9 mouse cellular contexts compared by ENCODE assay signal in the genomic region with DNA sequence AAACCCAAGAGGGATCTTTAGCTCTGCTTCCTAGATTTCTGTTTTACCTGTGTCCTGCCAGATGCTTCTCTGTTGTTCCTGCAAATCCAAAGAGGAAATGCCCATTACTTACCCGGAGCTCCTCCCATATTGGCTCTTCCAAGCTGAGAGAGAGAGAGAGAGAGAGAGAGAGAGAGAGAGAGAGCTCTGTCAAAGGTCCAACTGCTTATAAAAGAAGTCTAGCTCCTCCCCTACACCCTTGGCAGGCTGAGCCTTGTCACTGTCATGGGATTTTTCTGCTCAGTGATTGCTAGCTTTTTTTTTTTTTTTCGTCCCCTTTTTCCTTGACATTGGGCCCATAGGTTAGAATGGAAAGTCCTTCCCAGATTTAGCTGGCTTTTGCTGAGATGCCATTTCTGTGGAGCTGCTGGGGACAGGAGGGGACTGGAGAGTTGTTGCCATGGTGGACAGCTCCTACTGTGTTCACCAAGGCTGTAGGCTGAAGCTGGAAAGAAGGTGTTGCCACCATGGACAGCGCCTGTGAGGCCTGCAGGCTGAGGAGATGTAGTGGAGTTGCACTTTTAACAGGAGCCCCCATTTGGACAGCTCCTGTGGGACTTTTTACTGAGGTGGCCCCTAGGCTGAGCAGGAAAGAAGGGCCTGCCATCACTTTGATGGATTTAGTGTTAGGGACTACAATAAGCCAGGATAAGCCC. TPM values are rescaled to one million over a fixed set of nuclear protein-coding genes. Genes with fewer than 3 reads are reported as not detected.
DNase-seq lines count a peak whose midpoint lies in the region; ATAC-seq and TF ChIP-seq lines count a peak whose summit lies in the region.
"Had no signal": no experiment of that assay in that cellular context is flagged by ENCODE, and none has a peak within 500 bp of the region (broad histone marks: within the 10 kb centered on the region; RNA-seq: fewer than 3 reads in every experiment).

No protein-coding gene starts in this region.

- 26% methylated on average over 3 of the region's 3 CpGs for WGBS in kidney, adult 2 months
- WGBS in hindbrain, embryonic 16.5 days = 31% methylated on average over 3 of the region's 3 CpGs

- no peak overlapping the region for H3K4me2 ChIP-seq in hindbrain, embryonic 16.5 days (ENCODE audit: low read length)
- H3K4me2 ChIP-seq: midbrain, embryonic 12.5 days had no signal

- H3K9me3 ChIP-seq in hindbrain, embryonic 16.5 days (ENCODE audit: control insufficient read depth, low read length) = no peaks in the 10 kb centered on the region
- H3K9me3 ChIP-seq: midbrain, embryonic 12.5 days had no signal

- no peak overlapping the region for H3K9ac ChIP-seq in hindbrain, embryonic 16.5 days (ENCODE audit: low read depth, low read length)
- H3K9ac ChIP-seq: midbrain, embryonic 12.5 days had no signal

- H3K27ac ChIP-seq in kidney, adult 2 months (ENCODE audit: insufficient read depth, low read depth, low read length) = no peak overlapping the region
- no peak overlapping the region for H3K27ac ChIP-seq in hindbrain, embryonic 16.5 days (ENCODE audit: low read depth, low read length)
- H3K27ac ChIP-seq: midbrain, embryonic 12.5 days had no signal

- no peak for TF ChIP-seq CTCF in kidney, adult 2 months (conservative IDR thresholded peaks at IDR 0.05; ENCODE audit: insufficient read depth, insufficient read length, low read depth, low read length)

- no peaks in the 10 kb centered on the region for H3K4me1 ChIP-seq in kidney, adult 2 months (ENCODE audit: control insufficient read depth, insufficient read depth, low read length)
- H3K4me1 ChIP-seq in hindbrain, embryonic 16.5 days (ENCODE audit: control insufficient read depth, insufficient read depth, low read depth, low read length) = no peaks in the 10 kb centered on the region

- no peaks in the 10 kb centered on the region for H3K27me3 ChIP-seq in kidney, adult 2 months (replicated peaks; ENCODE audit: control insufficient read depth, insufficient read depth, low read length)
- H3K27me3 ChIP-seq in hindbrain, embryonic 16.5 days (replicated peaks; ENCODE audit: control insufficient read depth, insufficient read depth, low read length) = no peaks in the 10 kb centered on the region

- no peaks in the 10 kb centered on the region for H3K36me3 ChIP-seq in kidney, adult 2 months (ENCODE audit: control insufficient read depth, insufficient read depth, low read length)
- H3K36me3 ChIP-seq in hindbrain, embryonic 16.5 days (ENCODE audit: control insufficient read depth, insufficient read depth, low read length) = peaks cover 2% of the 10 kb centered on the region; the same call in 1 of the 2 replicates
- H3K36me3 ChIP-seq: midbrain, embryonic 12.5 days had no signal

- H3K4me3 ChIP-seq in kidney, adult 2 months (ENCODE audit: insufficient read depth, low read depth, low read length) = no peak overlapping the region
- no peak overlapping the region for H3K4me3 ChIP-seq in hindbrain, embryonic 16.5 days (ENCODE audit: low read length)
- H3K4me3 ChIP-seq: midbrain, embryonic 12.5 days had no signal

- peak; percentile 32 for DNase-seq in kidney, adult 9 months
- no peak for DNase-seq in kidney, adult 2 months
- peak; percentile 83 for DNase-seq in ZHBTc4 (ENCODE audit: low read depth, low spot score)
- peak; percentile 78 for DNase-seq in induced T-regulatory cell, adult 2 months (ENCODE audit: low read depth)
- peak; percentile 16 for DNase-seq in spleen, adult 12 weeks (ENCODE audit: low spot score)
- DNase-seq in cerebellum, adult 8-10 months = no peak
- no peak for DNase-seq in retina, postnatal 1 day

- no peak for TF ChIP-seq POLR2A in kidney, adult 2 months (IDR thresholded peaks at IDR 0.05; ENCODE audit: low read depth, low read length)

- ATAC-seq in hindbrain, embryonic 16.5 days = no peak

RNA-seq across cellular contexts. Expression of a gene that starts 7.3 kb away (rescaled TPM):
- polyA plus RNA-seq in kidney, adult 2 months (2012; rRNA removed) = 340 and 351 TPM in 2 replicates
- polyA plus RNA-seq in hindbrain, embryonic 16.5 days (2015; fragmentation: Nextera tagmentation; extraction: Ambion mirVana) = 125 and 134 TPM in 2 replicates

RNA-seq across cellular contexts. Expression of a gene that starts 28.3 kb away (rescaled TPM):
- polyA plus RNA-seq in kidney, adult 2 months (2012; rRNA removed) = 203 and 206 TPM in 2 replicates
- 331 and 355 TPM in 2 replicates for polyA plus RNA-seq in hindbrain, embryonic 16.5 days (2015; fragmentation: Nextera tagmentation; extraction: Ambion mirVana)

RNA-seq across cellular contexts. Expression of a gene that starts 34.2 kb away (rescaled TPM):
- polyA plus RNA-seq in kidney, adult 2 months (2012; rRNA removed) = 11.5 and 11.7 TPM in 2 replicates
- 9.8 and 10.1 TPM in 2 replicates for polyA plus RNA-seq in hindbrain, embryonic 16.5 days (2015; fragmentation: Nextera tagmentation; extraction: Ambion mirVana)

RNA-seq across cellular contexts. Expression of a gene that starts 36.3 kb away (rescaled TPM):
- 6.6 and 6.7 TPM in 2 replicates for polyA plus RNA-seq in kidney, adult 2 months (2012; rRNA removed)
- polyA plus RNA-seq in hindbrain, embryonic 16.5 days (2015; fragmentation: Nextera tagmentation; extraction: Ambion mirVana) = 140 and 151 TPM in 2 replicates

RNA-seq across cellular contexts. Expression of a gene that starts 49.2 kb away (rescaled TPM):
- polyA plus RNA-seq in kidney, adult 2 months (2012; rRNA removed) = not detected in 2 replicates
- polyA plus RNA-seq in hindbrain, embryonic 16.5 days (2015; fragmentation: Nextera tagmentation; extraction: Ambion mirVana) = 0.34 and 0.45 TPM in 2 replicates

Comparison
In these comparisons a context has a peak if more than half of its experiments do, and no peak if none do; other contexts are left out.
1. DNase-seq: peak in kidney, adult 9 months (single experiment), ZHBTc4 (single experiment), induced T-regulatory cell, adult 2 months (single experiment) and spleen, adult 12 weeks (single experiment); none in kidney, adult 2 months (single experiment), cerebellum, adult 8-10 months (single experiment) and retina, postnatal 1 day (single experiment).